Mouse (Mus musculus) limb, embryonic 10.5 days (tissue): ENCODE data around the gene Nefh. TPM values are rescaled to one million over a fixed set of nuclear protein-coding genes. Genes with fewer than 3 reads are reported as not detected.

Experiments used
- DNase-seq: peaks from one replicate; pipeline ENCODE4 v3.0.0-alpha.2; 2017; ENCODE audit warnings: low spot score
- H3K27ac ChIP-seq: fragments of 300-500 bp; sonication (generic); 2 replicates; pipeline ENCODE4 v1.5.1; 2016; ENCODE audit warnings: mild to moderate bottlenecking
- H3K27me3 ChIP-seq: fragments of 300-500 bp; sonication (generic); 2 replicates; pipeline ENCODE4 v1.6.1; 2016; ENCODE audit warnings: low read depth, mild to moderate bottlenecking; ENCODE audit not compliant: poor library complexity, severe bottlenecking
- H3K36me3 ChIP-seq: fragments of 300-500 bp; sonication (generic); 2 replicates; pipeline ENCODE4 v1.6.1; 2016; ENCODE audit warnings: mild to moderate bottlenecking, moderate library complexity
- H3K4me1 ChIP-seq: fragments of 300-500 bp; sonication (generic); 2 replicates; pipeline ENCODE4 v1.6.1; 2016
- H3K4me3 ChIP-seq: fragments of 300-500 bp; sonication (generic); 2 replicates; pipeline ENCODE4 v1.5.1; 2016; ENCODE audit warnings: mild to moderate bottlenecking, moderate library complexity
- H3K9me3 ChIP-seq: fragments of 300-500 bp; sonication (generic); replicated peaks from 2 replicates; pipeline ENCODE4 v1.6.1; 2016; ENCODE audit warnings: mild to moderate bottlenecking
- WGBS: fragments of 180-500 bp; shearing (Covaris S2); methylation state at CpG from one replicate; pipeline ENCODE4 v1.1.7; 2016; 5-methylcytosine and 5-hydroxymethylcytosine counted together
- polyA plus RNA-seq: library from polyadenylated mRNA; unstranded; fragments of >200 nt; fragmentation: Nextera tagmentation; extraction: Ambion mirVana; gene quantifications from 2 replicates; pipeline ENCODE4 v1.2.1, GENCODE M21; 2016

Gene Nefh
- 0.08 TPM in 1 of 2 replicates, not detected in the other for polyA plus RNA-seq

- Histone ChIP-seq H3K9me3 (no peaks in the 10 kb centered on the region), H3K4me1 (peaks cover 19% of the 10 kb centered on the region), H3K4me3 (peak within 1 kb of the TSS; percentile 58), H3K36me3 (no peaks in the 10 kb centered on the region), H3K27me3 (peaks cover 100% of the 10 kb centered on the region), H3K27ac (no peak within 1 kb of the TSS)
- 2% methylated on average over 37 of the region's 41 CpGs for WGBS
- DNase-seq, result no peak
Measured at GRCm38 (mm10) chr11:4947813-4948174, at the start of gene Nefh. Gene Nefh (minus strand): TSS chr11:4948064.

- peaks cover 13% of the 10 kb centered on the region for H3K4me1 ChIP-seq
- 86% methylated on average over 5 of the region's 5 CpGs for WGBS
Measured at GRCm38 (mm10) chr11:4996621-4997199, 48.8 kb upstream of the Nefh start.

GRCm38 (mm10) chr11:4995676-4996075 lies 47.8 kb upstream of the Nefh start:
- H3K9me3 ChIP-seq, result no peaks in the 10 kb centered on the region
- no peak overlapping the region for H3K4me3 ChIP-seq
- H3K4me1 ChIP-seq, result peaks cover 13% of the 10 kb centered on the region
- no peaks in the 10 kb centered on the region for H3K27me3 ChIP-seq
- 92% methylated on average over 3 of the region's 3 CpGs for WGBS
- no peak for DNase-seq
- no peak overlapping the region for H3K27ac ChIP-seq
- H3K36me3 ChIP-seq, result peaks cover 14% of the 10 kb centered on the region

More at GRCm38 (mm10) chr11:4996621-4997199, 48.8 kb upstream of the Nefh start:
- Histone ChIP-seq H3K36me3 (peaks cover 20% of the 10 kb centered on the region), H3K4me3 (no peak overlapping the region), H3K27me3 (no peaks in the 10 kb centered on the region), H3K27ac (no peak overlapping the region), H3K9me3 (no peaks in the 10 kb centered on the region)
- no peak for DNase-seq

- 0 out of 2 replicates have a peak, but pooled peaks cover 3% of the 10 kb centered on the region for H3K27me3 ChIP-seq
- no peak overlapping the region for H3K27ac ChIP-seq
- H3K4me3 ChIP-seq, result no peak overlapping the region
- 89% methylated on average over 2 of the region's 2 CpGs for WGBS
- DNase-seq, result no peak
- peaks cover 5% of the 10 kb centered on the region for H3K4me1 ChIP-seq
- H3K9me3 ChIP-seq, result no peaks in the 10 kb centered on the region
- H3K36me3 ChIP-seq, result peaks cover 12% of the 10 kb centered on the region
Measured at GRCm38 (mm10) chr11:4992471-4992870, 44.6 kb upstream of the Nefh start.

GRCm38 (mm10) chr11:4989187-4989586 lies 41.3 kb upstream of the Nefh start:
- Histone ChIP-seq H3K36me3 (peaks cover 7% of the 10 kb centered on the region; the same call in 1 of the 2 replicates), H3K27ac (no peak overlapping the region), H3K4me3 (no peak overlapping the region), H3K9me3 (no peaks in the 10 kb centered on the region), H3K4me1 (peaks cover 16% of the 10 kb centered on the region), H3K27me3 (peaks cover 17% of the 10 kb centered on the region; the same call in 1 of the 2 replicates)
- DNase-seq, result no peak
- WGBS, result 86% methylated on average over 3 of the region's 3 CpGs

- 68% methylated on average over 11 of the region's 11 CpGs for WGBS
Measured at GRCm38 (mm10) chr11:4987487-4987852, 39.6 kb upstream of the Nefh start.

GRCm38 (mm10) chr11:4986695-4987486 lies 39.0 kb upstream of the Nefh start, which contains the start of gene Ap1b1:
Gene Ap1b1 (plus strand): TSS chr11:4986824.
- peak within 1 kb of the TSS; percentile 72 for H3K4me3 ChIP-seq
- H3K4me1 ChIP-seq, result peaks cover 16% of the 10 kb centered on the region
- peak within 1 kb of the TSS; percentile 61 for H3K27ac ChIP-seq
- peaks cover 39% of the 10 kb centered on the region for H3K27me3 ChIP-seq
- WGBS, result 1% methylated on average over 61 of the region's 62 CpGs
- peak; percentile 98 for DNase-seq
- no peaks in the 10 kb centered on the region for H3K9me3 ChIP-seq
- H3K36me3 ChIP-seq, result peaks cover 7% of the 10 kb centered on the region; the same call in 1 of the 2 replicates

More at GRCm38 (mm10) chr11:4987487-4987852, 39.6 kb upstream of the Nefh start:
- H3K27ac ChIP-seq, result no peak overlapping the region
- peaks cover 33% of the 10 kb centered on the region for H3K27me3 ChIP-seq
- peak overlapping the region; percentile 72 for H3K4me3 ChIP-seq
- H3K9me3 ChIP-seq, result no peaks in the 10 kb centered on the region
- H3K36me3 ChIP-seq, result peaks cover 7% of the 10 kb centered on the region; the same call in 1 of the 2 replicates
- peaks cover 16% of the 10 kb centered on the region for H3K4me1 ChIP-seq
- DNase-seq, result no peak

GRCm38 (mm10) chr11:4984799-4985198 lies 36.9 kb upstream of the Nefh start:
- DNase-seq, result no peak
- H3K27me3 ChIP-seq, result peaks cover 56% of the 10 kb centered on the region
- H3K9me3 ChIP-seq, result no peaks in the 10 kb centered on the region
- no peak overlapping the region for H3K27ac ChIP-seq
- no peak overlapping the region for H3K4me3 ChIP-seq
- H3K36me3 ChIP-seq, result peaks cover 7% of the 10 kb centered on the region; the same call in 1 of the 2 replicates
- WGBS, result 81% methylated on average over 3 of the region's 3 CpGs
- peaks cover 16% of the 10 kb centered on the region for H3K4me1 ChIP-seq

- peaks cover 7% of the 10 kb centered on the region; the same call in 1 of the 2 replicates for H3K36me3 ChIP-seq
- 6% methylated on average over 5 of the region's 5 CpGs for WGBS
- H3K27me3 ChIP-seq, result peaks cover 60% of the 10 kb centered on the region
- H3K4me3 ChIP-seq, result no peak overlapping the region
- no peak for DNase-seq
- no peak overlapping the region for H3K27ac ChIP-seq
- H3K4me1 ChIP-seq, result peaks cover 16% of the 10 kb centered on the region
- no peaks in the 10 kb centered on the region for H3K9me3 ChIP-seq
Measured at GRCm38 (mm10) chr11:4984249-4984648, 36.4 kb upstream of the Nefh start.

- WGBS, result 73% methylated on average over 2 of the region's 2 CpGs
- Histone ChIP-seq H3K27me3 (peaks cover 67% of the 10 kb centered on the region), H3K36me3 (peaks cover 1% of the 10 kb centered on the region; the same call in 1 of the 2 replicates), H3K4me1 (peaks cover 16% of the 10 kb centered on the region), H3K27ac (no peak overlapping the region), H3K4me3 (no peak overlapping the region), H3K9me3 (no peaks in the 10 kb centered on the region)
- DNase-seq, result no peak
Measured at GRCm38 (mm10) chr11:4983538-4983937, 35.7 kb upstream of the Nefh start.

- no peaks in the 10 kb centered on the region for H3K9me3 ChIP-seq
- H3K4me1 ChIP-seq, result peaks cover 16% of the 10 kb centered on the region
- WGBS, result 77% methylated on average over 3 of the region's 3 CpGs
- no peak overlapping the region for H3K4me3 ChIP-seq
- H3K36me3 ChIP-seq, result no peaks in the 10 kb centered on the region
- H3K27ac ChIP-seq, result no peak overlapping the region
- no peak for DNase-seq
- peaks cover 72% of the 10 kb centered on the region for H3K27me3 ChIP-seq
Measured at GRCm38 (mm10) chr11:4983010-4983409, 35.1 kb upstream of the Nefh start.

GRCm38 (mm10) chr11:4975623-4976022 lies 27.8 kb upstream of the Nefh start:
- Histone ChIP-seq H3K27ac (no peak overlapping the region), H3K27me3 (peaks cover 82% of the 10 kb centered on the region), H3K4me3 (no peak overlapping the region), H3K36me3 (no peaks in the 10 kb centered on the region), H3K9me3 (no peaks in the 10 kb centered on the region), H3K4me1 (0 out of 2 replicates have a peak, but pooled peaks cover 2% of the 10 kb centered on the region)
- WGBS, result 12% methylated on average over 14 of the region's 14 CpGs
- DNase-seq, result peak; percentile 80
